Mouse (Mus musculus): ENCODE measurements at regions not wholly inside any gene's neighbourhood (a gene's known extent, or its start where the extent isn't known, plus 50 kb on each side); places are given as distances from the start of the nearest gene placed in this dataset.

DNA sequence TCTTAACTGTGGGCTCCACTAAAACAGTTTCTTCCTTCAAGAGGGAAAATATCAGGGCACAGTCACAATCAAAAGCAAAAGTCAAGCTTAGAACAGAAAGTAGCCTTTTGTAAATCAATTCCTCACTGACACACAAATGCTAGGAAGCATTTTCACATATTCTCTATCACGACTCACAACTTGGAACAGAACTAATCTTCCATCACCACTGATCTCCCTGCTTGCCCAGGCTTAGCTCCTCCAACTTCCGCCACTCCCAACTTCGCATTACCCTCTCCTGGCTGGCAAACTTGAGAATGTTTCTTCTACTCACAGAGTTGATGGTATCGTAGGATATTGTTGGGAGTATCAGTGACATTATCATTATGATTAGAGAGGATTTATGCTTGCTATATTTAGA is 284.7 kb downstream of the Cdh11 start:
- H3K9ac ChIP-seq (ENCODE audit: low read length) = no peak overlapping the region
- no peak overlapping the region for H3K4me2 ChIP-seq (ENCODE audit: low read length)
- no peak overlapping the region for H3K27ac ChIP-seq (ENCODE audit: low read depth)
- no peaks in the 10 kb centered on the region for H3K9me3 ChIP-seq (ENCODE audit: control insufficient read depth, low read length)
- no peak for DNase-seq (ENCODE audit: low spot score)
- H3K4me1 ChIP-seq (replicated peaks; ENCODE audit: control insufficient read depth, insufficient read depth, low read length) = no peaks in the 10 kb centered on the region
- H3K27me3 ChIP-seq (replicated peaks; ENCODE audit: control insufficient read depth, insufficient read depth, low read length) = no peaks in the 10 kb centered on the region
- H3K4me3 ChIP-seq (ENCODE audit: low read depth, low read length) = no peak overlapping the region
- WGBS = 76% methylated on average over 4 of the region's 4 CpGs
- ATAC-seq (replicated peaks; ENCODE audit: low FRiP score, low TSS enrichment, low read depth) = no peak
- no peaks in the 10 kb centered on the region for H3K36me3 ChIP-seq (ENCODE audit: control insufficient read depth, insufficient read depth, low read length)

DNA sequence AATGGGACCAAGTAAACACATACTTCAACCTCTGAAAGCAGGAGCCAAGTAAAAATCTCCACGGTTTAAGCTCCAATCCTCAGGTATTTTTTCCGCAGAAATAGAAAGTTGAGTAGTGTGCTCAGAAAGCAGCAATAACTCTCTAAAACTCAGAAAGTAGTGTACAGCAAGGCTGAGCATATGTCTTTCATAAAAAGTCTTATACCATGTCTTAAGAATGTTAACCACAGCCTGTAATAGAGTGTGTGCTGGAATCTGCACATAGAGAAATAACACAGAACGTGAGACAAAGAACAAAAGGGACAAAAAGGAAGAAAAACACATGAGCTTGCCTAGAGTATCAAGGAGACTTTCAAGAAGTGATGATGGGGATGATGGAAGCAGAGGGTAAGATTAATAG is 285.2 kb downstream of the Cdh11 start:
- DNase-seq (ENCODE audit: low spot score) = no peak
- Histone ChIP-seq H3K9ac (ENCODE audit: low read length) (no peak overlapping the region), H3K4me1 (replicated peaks; ENCODE audit: control insufficient read depth, insufficient read depth, low read length) (no peaks in the 10 kb centered on the region), H3K4me2 (ENCODE audit: low read length) (no peak overlapping the region), H3K36me3 (ENCODE audit: control insufficient read depth, insufficient read depth, low read length) (no peaks in the 10 kb centered on the region), H3K27ac (ENCODE audit: low read depth) (no peak overlapping the region), H3K27me3 (replicated peaks; ENCODE audit: control insufficient read depth, insufficient read depth, low read length) (no peaks in the 10 kb centered on the region), H3K9me3 (ENCODE audit: control insufficient read depth, low read length) (no peaks in the 10 kb centered on the region), H3K4me3 (ENCODE audit: low read depth, low read length) (no peak overlapping the region)
- WGBS = 89% methylated on average over 3 of the region's 3 CpGs
- ATAC-seq (replicated peaks; ENCODE audit: low FRiP score, low TSS enrichment, low read depth) = no peak

DNA sequence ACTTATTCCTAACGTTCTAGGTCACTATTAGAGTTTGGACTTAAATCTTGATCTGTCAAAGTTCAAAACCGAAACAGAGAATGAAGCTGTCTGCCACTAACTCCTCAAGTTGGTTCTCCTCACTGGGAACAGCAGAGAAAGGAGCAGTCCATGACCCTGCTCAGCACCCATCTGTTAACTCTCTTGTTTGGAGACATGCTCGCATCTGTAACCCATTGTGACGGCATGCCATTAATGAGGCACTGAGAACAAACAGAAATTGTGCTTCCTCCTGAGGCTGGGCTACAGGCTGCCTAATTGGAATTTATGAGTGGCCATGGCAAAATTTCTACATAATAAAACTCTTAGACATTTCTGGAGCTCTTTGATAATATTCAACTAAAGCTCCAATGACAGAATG is 286.4 kb downstream of the Cdh11 start:
- Histone ChIP-seq H3K9ac (ENCODE audit: low read length) (no peak overlapping the region), H3K4me3 (ENCODE audit: low read depth, low read length) (no peak overlapping the region), H3K4me1 (replicated peaks; ENCODE audit: control insufficient read depth, insufficient read depth, low read length) (no peaks in the 10 kb centered on the region), H3K9me3 (ENCODE audit: control insufficient read depth, low read length) (no peaks in the 10 kb centered on the region), H3K4me2 (ENCODE audit: low read length) (no peak overlapping the region), H3K27ac (ENCODE audit: low read depth) (no peak overlapping the region), H3K36me3 (ENCODE audit: control insufficient read depth, insufficient read depth, low read length) (no peaks in the 10 kb centered on the region), H3K27me3 (replicated peaks; ENCODE audit: control insufficient read depth, insufficient read depth, low read length) (no peaks in the 10 kb centered on the region)
- ATAC-seq (replicated peaks; ENCODE audit: low FRiP score, low TSS enrichment, low read depth) (no peak), DNase-seq (ENCODE audit: low spot score) (no peak)
- WGBS = 43% methylated on average over 4 of the region's 4 CpGs

DNA sequence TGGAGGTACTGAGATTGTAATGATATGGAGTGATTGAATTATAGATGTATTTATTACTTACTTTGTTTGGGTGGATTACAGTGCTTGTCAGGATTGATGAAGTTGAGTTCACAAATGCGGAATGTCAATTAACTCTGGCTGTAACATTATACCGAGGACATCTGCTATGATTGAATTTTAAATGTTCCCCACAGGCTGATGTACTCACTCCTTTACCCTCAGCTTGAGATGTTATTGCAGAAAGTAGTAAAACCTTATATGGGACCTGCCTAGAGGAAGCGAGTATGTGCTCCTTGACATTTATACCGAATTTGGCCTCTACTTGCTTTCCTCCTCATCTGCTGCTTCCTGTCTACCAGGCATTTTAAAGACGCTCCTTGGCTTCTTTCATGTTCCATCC is 288.3 kb downstream of the Cdh11 start:
- ATAC-seq (replicated peaks; ENCODE audit: low FRiP score, low TSS enrichment, low read depth) (no peak), DNase-seq (ENCODE audit: low spot score) (no peak)
- Histone ChIP-seq H3K4me1 (replicated peaks; ENCODE audit: control insufficient read depth, insufficient read depth, low read length) (no peaks in the 10 kb centered on the region), H3K4me3 (ENCODE audit: low read depth, low read length) (no peak overlapping the region), H3K27ac (ENCODE audit: low read depth) (no peak overlapping the region), H3K9me3 (ENCODE audit: control insufficient read depth, low read length) (no peaks in the 10 kb centered on the region), H3K27me3 (replicated peaks; ENCODE audit: control insufficient read depth, insufficient read depth, low read length) (no peaks in the 10 kb centered on the region), H3K9ac (ENCODE audit: low read length) (no peak overlapping the region), H3K4me2 (ENCODE audit: low read length) (no peak overlapping the region), H3K36me3 (ENCODE audit: control insufficient read depth, insufficient read depth, low read length) (no peaks in the 10 kb centered on the region)
- 83% methylated on average over 5 of the region's 5 CpGs for WGBS

DNA sequence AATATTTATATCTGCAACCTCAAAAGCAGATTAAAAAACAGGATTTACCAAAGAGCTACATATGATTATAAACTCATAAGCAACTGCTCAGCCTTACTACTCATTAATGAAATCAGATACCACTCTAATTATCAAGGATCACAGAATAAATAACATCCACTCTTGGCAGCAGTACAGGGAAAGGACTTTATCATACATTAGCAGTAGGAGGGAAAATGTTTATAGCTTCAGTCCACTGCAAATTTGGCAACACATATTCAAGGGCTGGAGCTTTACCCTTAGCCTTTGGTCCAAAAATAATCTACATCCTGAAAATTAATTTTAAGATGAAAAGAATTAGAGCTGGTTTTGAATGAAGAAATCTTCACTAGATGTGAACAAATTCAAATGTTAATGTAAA is 288.7 kb downstream of the Cdh11 start:
- ATAC-seq (replicated peaks; ENCODE audit: low FRiP score, low TSS enrichment, low read depth) (no peak), DNase-seq (ENCODE audit: low spot score) (no peak)
- H3K4me3 ChIP-seq (ENCODE audit: low read depth, low read length) = no peak overlapping the region
- H3K4me1 ChIP-seq (replicated peaks; ENCODE audit: control insufficient read depth, insufficient read depth, low read length) = no peaks in the 10 kb centered on the region
- H3K9me3 ChIP-seq (ENCODE audit: control insufficient read depth, low read length) = no peaks in the 10 kb centered on the region
- H3K27ac ChIP-seq (ENCODE audit: low read depth) = no peak overlapping the region
- H3K36me3 ChIP-seq (ENCODE audit: control insufficient read depth, insufficient read depth, low read length) = no peaks in the 10 kb centered on the region
- H3K4me2 ChIP-seq (ENCODE audit: low read length) = no peak overlapping the region
- no peak overlapping the region for H3K9ac ChIP-seq (ENCODE audit: low read length)
- H3K27me3 ChIP-seq (replicated peaks; ENCODE audit: control insufficient read depth, insufficient read depth, low read length) = no peaks in the 10 kb centered on the region

DNA sequence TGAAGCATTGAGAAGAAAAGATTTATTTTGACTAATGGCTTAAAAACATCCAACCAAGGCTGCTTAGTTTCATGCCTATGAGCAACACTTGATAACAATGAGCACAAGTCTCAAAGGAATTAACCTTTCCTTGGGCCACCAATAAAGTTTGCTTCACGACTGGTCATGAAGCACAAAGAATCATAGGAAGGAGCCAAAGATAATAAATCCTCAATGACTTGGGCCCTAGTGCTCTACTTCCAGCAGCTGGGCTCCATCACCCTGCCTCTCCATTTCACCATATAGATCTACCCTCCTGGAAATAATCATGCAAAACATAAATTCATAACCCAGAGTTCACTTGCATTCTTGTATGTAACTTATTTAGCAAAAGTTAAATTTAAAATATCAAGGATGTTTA is 289.4 kb downstream of the Cdh11 start:
- no peaks in the 10 kb centered on the region for H3K9me3 ChIP-seq (ENCODE audit: control insufficient read depth, low read length)
- no peaks in the 10 kb centered on the region for H3K36me3 ChIP-seq (ENCODE audit: control insufficient read depth, insufficient read depth, low read length)
- no peak for ATAC-seq (replicated peaks; ENCODE audit: low FRiP score, low TSS enrichment, low read depth)
- no peak overlapping the region for H3K4me3 ChIP-seq (ENCODE audit: low read depth, low read length)
- H3K27ac ChIP-seq (ENCODE audit: low read depth) = no peak overlapping the region
- 29% methylated on average over 1 of the region's 1 CpGs for WGBS
- H3K4me2 ChIP-seq (ENCODE audit: low read length) = no peak overlapping the region
- no peaks in the 10 kb centered on the region for H3K27me3 ChIP-seq (replicated peaks; ENCODE audit: control insufficient read depth, insufficient read depth, low read length)
- no peak overlapping the region for H3K9ac ChIP-seq (ENCODE audit: low read length)
- no peak for DNase-seq (ENCODE audit: low spot score)
- H3K4me1 ChIP-seq (replicated peaks; ENCODE audit: control insufficient read depth, insufficient read depth, low read length) = no peaks in the 10 kb centered on the region

DNA sequence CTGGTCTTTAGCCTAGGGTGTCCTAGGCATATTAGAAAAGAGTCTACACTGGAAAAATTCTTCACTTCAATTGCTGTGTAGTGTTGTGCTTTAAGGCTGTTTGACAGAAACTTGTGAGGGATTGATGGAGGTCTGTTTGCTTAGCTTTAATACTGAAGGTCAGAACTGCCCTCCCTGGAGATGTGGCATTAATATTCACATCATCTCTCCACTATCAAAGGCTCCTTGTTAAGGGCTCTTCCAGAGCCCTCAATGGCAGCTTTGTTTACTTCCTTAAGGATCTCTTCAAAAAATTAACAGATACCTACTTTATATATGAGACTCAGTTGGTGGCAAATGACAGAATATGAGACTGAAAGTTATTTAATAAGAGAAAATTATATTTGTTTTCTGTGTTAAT is 294.4 kb downstream of the Cdh11 start:
- H3K36me3 ChIP-seq (ENCODE audit: control insufficient read depth, insufficient read depth, low read length) = no peaks in the 10 kb centered on the region
- ATAC-seq (replicated peaks; ENCODE audit: low FRiP score, low TSS enrichment, low read depth) = no peak

DNA sequence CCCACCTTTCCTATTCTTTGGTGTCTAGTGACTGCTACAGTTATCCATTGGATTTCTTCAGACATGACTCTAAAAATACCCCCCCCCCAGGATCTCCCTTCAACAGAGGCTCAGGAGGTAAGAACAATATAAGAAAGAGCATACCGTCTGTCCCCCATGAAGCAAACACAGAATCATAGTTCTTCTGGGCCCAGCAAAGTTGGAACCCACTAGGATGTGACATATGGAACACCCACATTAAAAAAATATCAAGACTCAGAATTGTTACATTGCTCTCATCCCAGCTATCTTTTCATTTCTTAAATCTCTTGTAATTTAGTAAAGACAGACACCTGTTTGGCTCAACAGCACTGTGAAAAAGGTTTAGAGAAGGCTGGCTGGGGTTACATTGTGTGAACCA is 297.2 kb downstream of the Cdh11 start:
- no peaks in the 10 kb centered on the region for H3K9me3 ChIP-seq (ENCODE audit: control insufficient read depth, low read length)
- no peak overlapping the region for H3K4me3 ChIP-seq (ENCODE audit: low read depth, low read length)
- no peaks in the 10 kb centered on the region for H3K27me3 ChIP-seq (replicated peaks; ENCODE audit: control insufficient read depth, insufficient read depth, low read length)
- H3K4me2 ChIP-seq (ENCODE audit: low read length) = no peak overlapping the region
- H3K9ac ChIP-seq (ENCODE audit: low read length) = no peak overlapping the region
- 85% methylated on average over 1 of the region's 1 CpGs for WGBS
- H3K36me3 ChIP-seq (ENCODE audit: control insufficient read depth, insufficient read depth, low read length) = no peaks in the 10 kb centered on the region
- ATAC-seq (replicated peaks; ENCODE audit: low FRiP score, low TSS enrichment, low read depth) = no peak
- H3K27ac ChIP-seq (ENCODE audit: low read depth) = no peak overlapping the region
- no peak for DNase-seq (ENCODE audit: low spot score)
- no peaks in the 10 kb centered on the region for H3K4me1 ChIP-seq (replicated peaks; ENCODE audit: control insufficient read depth, insufficient read depth, low read length)

More for the DNA sequence above, 294.4 kb downstream of the Cdh11 start:
- no peak overlapping the region for H3K4me3 ChIP-seq (ENCODE audit: low read depth, low read length)
- H3K9me3 ChIP-seq (ENCODE audit: control insufficient read depth, low read length) = no peaks in the 10 kb centered on the region
- no peaks in the 10 kb centered on the region for H3K27me3 ChIP-seq (replicated peaks; ENCODE audit: control insufficient read depth, insufficient read depth, low read length)
- no peak overlapping the region for H3K9ac ChIP-seq (ENCODE audit: low read length)
- H3K27ac ChIP-seq (ENCODE audit: low read depth) = no peak overlapping the region
- no peak overlapping the region for H3K4me2 ChIP-seq (ENCODE audit: low read length)
- H3K4me1 ChIP-seq (replicated peaks; ENCODE audit: control insufficient read depth, insufficient read depth, low read length) = no peaks in the 10 kb centered on the region
- no peak for DNase-seq (ENCODE audit: low spot score)

DNA sequence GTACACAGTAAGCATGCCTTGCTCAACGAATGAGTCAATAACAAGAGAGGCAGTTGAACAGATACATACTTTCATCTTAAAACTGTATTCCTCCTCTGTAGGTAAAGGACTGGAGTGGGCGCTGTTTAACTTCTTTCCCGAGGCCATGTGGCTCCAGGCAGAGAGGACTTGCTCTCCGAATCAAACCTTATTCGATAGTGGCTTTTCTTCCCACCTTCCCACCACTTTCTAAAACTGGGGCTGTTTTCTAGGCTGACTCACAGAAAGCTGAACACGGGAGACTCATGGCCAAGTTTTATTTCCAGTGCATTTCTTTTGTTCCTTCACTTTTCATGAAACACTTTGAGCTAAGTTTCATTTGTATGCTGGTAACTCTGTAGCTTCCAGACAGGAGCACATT is 297.6 kb downstream of the Cdh11 start:
- Histone ChIP-seq H3K36me3 (ENCODE audit: control insufficient read depth, insufficient read depth, low read length) (no peaks in the 10 kb centered on the region), H3K27me3 (replicated peaks; ENCODE audit: control insufficient read depth, insufficient read depth, low read length) (no peaks in the 10 kb centered on the region), H3K9me3 (ENCODE audit: control insufficient read depth, low read length) (no peaks in the 10 kb centered on the region), H3K4me2 (ENCODE audit: low read length) (no peak overlapping the region), H3K27ac (ENCODE audit: low read depth) (no peak overlapping the region), H3K4me1 (replicated peaks; ENCODE audit: control insufficient read depth, insufficient read depth, low read length) (no peaks in the 10 kb centered on the region), H3K4me3 (ENCODE audit: low read depth, low read length) (no peak overlapping the region), H3K9ac (ENCODE audit: low read length) (no peak overlapping the region)
- no peak for ATAC-seq (replicated peaks; ENCODE audit: low FRiP score, low TSS enrichment, low read depth)
- 80% methylated on average over 6 of the region's 6 CpGs for whole genome bisulfite sequencing
- DNase-seq (ENCODE audit: low spot score) = no peak

All from intestine, embryonic 14.5 days (tissue).